Mouse (Mus musculus): ENCODE data around the gene Shroom2. TPM values are rescaled to one million over a fixed set of nuclear protein-coding genes. Genes with fewer than 3 reads are reported as not detected.

The Shroom2 gene
- polyA plus RNA-seq, 1 experiment from 2014 or later = 0.94 TPM

GRCm38 (mm10) chrX:152643679-152644638 is 125.3 kb downstream of the Shroom2 start:
- ATAC-seq (ENCODE audit: insufficient read depth) = no peak
- no peaks in the 10 kb centered on the region for H3K9me3 ChIP-seq (replicated peaks)
- no peak overlapping the region for H3K4me2 ChIP-seq
- no peaks in the 10 kb centered on the region for H3K4me1 ChIP-seq (replicated peaks)
- H3K4me3 ChIP-seq (replicated peaks) = no peak overlapping the region
- no peaks in the 10 kb centered on the region; the same call in 1 of the 2 replicates for H3K27me3 ChIP-seq
- H3K36me3 ChIP-seq (replicated peaks) = no peaks in the 10 kb centered on the region
- 52% methylated on average over 11 of the region's 11 CpGs for WGBS (ENCODE audit: insufficient replicate concordance)
- no peak overlapping the region for H3K9ac ChIP-seq
- H3K27ac ChIP-seq (replicated peaks) = no peak overlapping the region

GRCm38 (mm10) chrX:152643201-152643600 is 126.1 kb downstream of the Shroom2 start:
- Histone ChIP-seq H3K27ac (replicated peaks) (no peak overlapping the region), H3K9ac (no peak overlapping the region), H3K4me3 (replicated peaks) (no peak overlapping the region), H3K9me3 (replicated peaks) (no peaks in the 10 kb centered on the region), H3K4me2 (no peak overlapping the region), H3K27me3 (no peaks in the 10 kb centered on the region; the same call in 1 of the 2 replicates), H3K36me3 (replicated peaks) (no peaks in the 10 kb centered on the region), H3K4me1 (replicated peaks) (no peaks in the 10 kb centered on the region)
- ATAC-seq (ENCODE audit: insufficient read depth) = no peak

- no peaks in the 10 kb centered on the region for H3K4me1 ChIP-seq (replicated peaks)
- WGBS (ENCODE audit: insufficient replicate concordance) = 43% methylated on average over 2 of the region's 2 CpGs
- ATAC-seq (ENCODE audit: insufficient read depth) = no peak
Measured at GRCm38 (mm10) chrX:152642627-152643026, 126.6 kb downstream of the Shroom2 start.

GRCm38 (mm10) chrX:152635397-152635796 is 133.9 kb downstream of the Shroom2 start:
- Histone ChIP-seq H3K4me3 (replicated peaks) (no peak overlapping the region), H3K27me3 (no peaks in the 10 kb centered on the region), H3K4me2 (no peak overlapping the region), H3K27ac (replicated peaks) (no peak overlapping the region), H3K9me3 (replicated peaks) (no peaks in the 10 kb centered on the region), H3K36me3 (replicated peaks) (no peaks in the 10 kb centered on the region), H3K4me1 (replicated peaks) (no peaks in the 10 kb centered on the region), H3K9ac (no peak overlapping the region)
- ATAC-seq (ENCODE audit: insufficient read depth) = no peak
- WGBS (ENCODE audit: insufficient replicate concordance) = 72% methylated on average over 12 of the region's 12 CpGs

More at GRCm38 (mm10) chrX:152642627-152643026, 126.6 kb downstream of the Shroom2 start:
- H3K9ac ChIP-seq = no peak overlapping the region
- H3K27ac ChIP-seq (replicated peaks) = no peak overlapping the region
- H3K4me2 ChIP-seq = no peak overlapping the region
- H3K9me3 ChIP-seq (replicated peaks) = no peaks in the 10 kb centered on the region
- no peak overlapping the region for H3K4me3 ChIP-seq (replicated peaks)
- H3K36me3 ChIP-seq (replicated peaks) = no peaks in the 10 kb centered on the region
- no peaks in the 10 kb centered on the region; the same call in 1 of the 2 replicates for H3K27me3 ChIP-seq

GRCm38 (mm10) chrX:152621407-152621806 is 147.9 kb downstream of the Shroom2 start:
- H3K36me3 ChIP-seq (replicated peaks) = no peaks in the 10 kb centered on the region
- WGBS (ENCODE audit: insufficient replicate concordance) = 45% methylated on average over 2 of the region's 2 CpGs
- no peaks in the 10 kb centered on the region for H3K9me3 ChIP-seq (replicated peaks)
- H3K27ac ChIP-seq (replicated peaks) = no peak overlapping the region
- no peak for ATAC-seq (ENCODE audit: insufficient read depth)
- no peaks in the 10 kb centered on the region; the same call in 1 of the 2 replicates for H3K27me3 ChIP-seq
- H3K9ac ChIP-seq = no peak overlapping the region
- H3K4me2 ChIP-seq = no peak overlapping the region
- H3K4me1 ChIP-seq (replicated peaks) = no peaks in the 10 kb centered on the region
- no peak overlapping the region for H3K4me3 ChIP-seq (replicated peaks)

GRCm38 (mm10) chrX:152620917-152621316 is 148.3 kb downstream of the Shroom2 start:
- ATAC-seq (ENCODE audit: insufficient read depth) = no peak
- H3K4me2 ChIP-seq = no peak overlapping the region
- no peak overlapping the region for H3K9ac ChIP-seq
- no peak overlapping the region for H3K4me3 ChIP-seq (replicated peaks)
- no peaks in the 10 kb centered on the region; the same call in 1 of the 2 replicates for H3K27me3 ChIP-seq
- H3K27ac ChIP-seq (replicated peaks) = no peak overlapping the region
- no peaks in the 10 kb centered on the region for H3K9me3 ChIP-seq (replicated peaks)
- H3K4me1 ChIP-seq (replicated peaks) = no peaks in the 10 kb centered on the region
- H3K36me3 ChIP-seq (replicated peaks) = no peaks in the 10 kb centered on the region

- WGBS (ENCODE audit: insufficient replicate concordance) = 42% methylated on average over 1 of the region's 1 CpGs
- Histone ChIP-seq H3K36me3 (replicated peaks) (no peaks in the 10 kb centered on the region), H3K4me2 (no peak overlapping the region), H3K4me3 (replicated peaks) (no peak overlapping the region), H3K4me1 (replicated peaks) (no peaks in the 10 kb centered on the region), H3K27ac (replicated peaks) (no peak overlapping the region), H3K27me3 (no peaks in the 10 kb centered on the region), H3K9me3 (replicated peaks) (no peaks in the 10 kb centered on the region), H3K9ac (no peak overlapping the region)
- ATAC-seq (ENCODE audit: insufficient read depth) = no peak
Measured at GRCm38 (mm10) chrX:152618464-152618863, 150.8 kb downstream of the Shroom2 start.

- Histone ChIP-seq H3K9ac (no peak within 1 kb of the TSS), H3K4me3 (replicated peaks) (no peak within 1 kb of the TSS), H3K4me1 (replicated peaks) (no peaks in the 10 kb centered on the region), H3K36me3 (replicated peaks) (no peaks in the 10 kb centered on the region), H3K27me3 (peaks cover 3% of the 10 kb centered on the region; the same call in 1 of the 2 replicates), H3K27ac (replicated peaks) (no peak within 1 kb of the TSS), H3K4me2 (no peak within 1 kb of the TSS), H3K9me3 (replicated peaks) (no peaks in the 10 kb centered on the region)
- no peak for ATAC-seq (ENCODE audit: insufficient read depth)
- WGBS (ENCODE audit: insufficient replicate concordance) = 48% methylated on average over 2 of the region's 2 CpGs
Measured at GRCm38 (mm10) chrX:152563034-152563433, 206.2 kb downstream of the Shroom2 start, which contains the start of gene Cldn34a. Gene Cldn34a, plus strand, starts transcription at chrX:152563334.

Other genes starting within 250 kb of the Shroom2 start
- gene Cldn34a, start 206.1 kb downstream of the Shroom2 start, polyA plus RNA-seq (2015; fragmentation: Nextera tagmentation; extraction: Ambion mirVana) = not detected in 2 replicates
- gene Gpr143, start 12.5 kb upstream of the Shroom2 start, polyA plus RNA-seq (2015; fragmentation: Nextera tagmentation; extraction: Ambion mirVana) = 0.06 TPM in 1 of 2 replicates, not detected in the other
- gene Usp51, start 237.0 kb upstream of the Shroom2 start, polyA plus RNA-seq (2015; fragmentation: Nextera tagmentation; extraction: Ambion mirVana) = 0.22 and 0.30 TPM in 2 replicates

Data from liver, embryonic 15.5 days (tissue).